12 mouse cellular contexts compared by ENCODE assay signal in the genomic region with DNA sequence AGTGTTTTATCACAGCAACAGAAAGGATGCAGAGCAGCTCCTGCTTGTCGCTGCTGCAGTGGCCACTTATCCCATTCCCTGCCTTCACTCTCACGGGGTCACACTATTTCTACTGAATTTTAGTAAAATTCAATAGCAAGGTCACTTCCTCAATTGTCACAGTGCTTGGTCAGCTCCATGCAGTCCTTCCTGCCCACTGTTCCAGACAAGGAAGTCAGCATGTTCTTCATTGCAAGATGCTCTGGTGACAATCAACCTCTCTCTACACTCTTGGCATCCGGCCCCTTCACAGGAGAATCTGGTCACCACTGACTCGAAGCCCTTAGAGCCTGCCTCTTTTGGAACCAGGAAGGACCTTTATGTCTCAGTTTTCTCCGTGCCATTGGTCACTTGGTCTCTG.
DNase-seq lines count a peak whose midpoint lies in the region; ATAC-seq and TF ChIP-seq lines count a peak whose summit lies in the region.
"Had no signal": no experiment of that assay in that cellular context is flagged by ENCODE, and none has a peak within 500 bp of the region (broad histone marks: within the 10 kb centered on the region; RNA-seq: fewer than 3 reads in every experiment).

No protein-coding gene starts in this region.

- TF ChIP-seq CTCF in liver, postnatal 0 days (IDR thresholded peaks at IDR 0.05; ENCODE audit: low read depth), result no peak
- no peak for TF ChIP-seq CTCF in thymus, adult 2 months (IDR thresholded peaks at IDR 0.05; ENCODE audit: borderline replicate concordance, control insufficient read depth, extremely low read depth, insufficient read depth, low read length, poor library complexity)

- WGBS in liver, postnatal 0 days (ENCODE audit: insufficient replicate concordance), result 52% methylated on average over 5 of the region's 5 CpGs
- WGBS in thymus, adult 2 months, result 70% methylated on average over 5 of the region's 5 CpGs

- peaks cover 26% of the 10 kb centered on the region for H3K4me1 ChIP-seq in liver, postnatal 0 days (ENCODE audit: insufficient read depth)
- no peaks in the 10 kb centered on the region for H3K4me1 ChIP-seq in thymus, adult 2 months (replicated peaks; ENCODE audit: control insufficient read depth, insufficient read depth, low read length)

- peak; percentile 44 for ATAC-seq in liver, postnatal 0 days

- no peaks in the 10 kb centered on the region for H3K27me3 ChIP-seq in liver, postnatal 0 days (ENCODE audit: insufficient read depth, low read length)
- H3K27me3 ChIP-seq in thymus, adult 2 months (ENCODE audit: control insufficient read depth, insufficient read depth, low read length), result no peaks in the 10 kb centered on the region

- no peak for TF ChIP-seq POLR2A in thymus, adult 2 months (IDR thresholded peaks at IDR 0.05; ENCODE audit: control insufficient read depth, extremely low read depth, insufficient read depth, low read length, poor library complexity)

- no peaks in the 10 kb centered on the region for H3K9me3 ChIP-seq in liver, postnatal 0 days (ENCODE audit: low read length)

- peaks cover 19% of the 10 kb centered on the region for H3K36me3 ChIP-seq in liver, postnatal 0 days (replicated peaks; ENCODE audit: insufficient read depth, low read length)
- H3K36me3 ChIP-seq in thymus, adult 2 months (ENCODE audit: control insufficient read depth, insufficient read depth, low read length), result peaks cover 31% of the 10 kb centered on the region

- no peak overlapping the region for H3K9ac ChIP-seq in liver, postnatal 0 days (replicated peaks)

- H3K4me2 ChIP-seq in liver, postnatal 0 days (ENCODE audit: low read depth, low read length), result no peak overlapping the region
- H3K4me2 ChIP-seq: midbrain, embryonic 11.5 days had no signal

- TF ChIP-seq EP300 in liver, postnatal 0 days (IDR thresholded peaks at IDR 0.05; ENCODE audit: low read depth), result 0 out of 2 replicates have a peak, but pooled peaks have one; percentile 27

- peak; percentile 7 to 30 for DNase-seq in adrenal gland, adult (ENCODE audit: inconsistent age in 2 of 2, low spot score in 1 of 2)
- DNase-seq in adrenal gland, adult 18-20 months (ENCODE audit: low spot score in 2 of 2), result no peak
- DNase-seq in layer of hippocampus, adult 11-12 months (ENCODE audit: low spot score), result peak; percentile 17
- no peak for DNase-seq in layer of hippocampus, adult 18-20 months (ENCODE audit: low spot score in 2 of 2)
- peak; percentile 25 for DNase-seq in brain, adult 2 months (ENCODE audit: low read depth, low spot score)
- peak; percentile 20 for DNase-seq in liver, postnatal 0 days
- DNase-seq in spleen, postnatal 14 days (ENCODE audit: low spot score in 2 of 2), result no peak
- DNase-seq in thymus, adult 2 months, result no peak
- DNase-seq: gastrocnemius, postnatal 36 days; kidney, postnatal 25 days; lung, adult 2 months had no signal

- H3K4me3 ChIP-seq in liver, postnatal 0 days (ENCODE audit: low read depth, low read length), result no peak overlapping the region
- H3K4me3 ChIP-seq in thymus, adult 2 months (ENCODE audit: control insufficient read depth, insufficient read depth, low read length), result no peak overlapping the region

- peak overlapping the region; percentile 55; the same call in 1 of the 2 replicates for H3K27ac ChIP-seq in liver, postnatal 0 days (ENCODE audit: low read depth)
- H3K27ac ChIP-seq in thymus, adult 2 months (ENCODE audit: control insufficient read depth, insufficient read depth, low read length), result no peak overlapping the region

Comparison
In these comparisons a context has a peak if more than half of its experiments do, and no peak if none do; other contexts are left out.
1. DNase-seq: peak in adrenal gland, adult (2 of 2), layer of hippocampus, adult 11-12 months (single experiment), brain, adult 2 months (single experiment) and liver, postnatal 0 days (single experiment); none in adrenal gland, adult 18-20 months (0 of 2), layer of hippocampus, adult 18-20 months (0 of 2), spleen, postnatal 14 days (0 of 2) and thymus, adult 2 months (single experiment).